Mouse (Mus musculus) C2C12 (cell line): ENCODE measurements around the gene Ipo13.

Experiments used
- CTCF ChIP-seq: IDR thresholded peaks from one replicate; pipeline ENCODE4 v1.5.1; 2011; ENCODE audit not compliant: control insufficient read depth, insufficient read depth, insufficient read length
- MAX ChIP-seq: IDR thresholded peaks from one replicate; pipeline ENCODE4 v1.6.1; 2011; ENCODE audit warnings: mild to moderate bottlenecking, control low read depth
- MYOG ChIP-seq: IDR thresholded peaks from one replicate; pipeline ENCODE4 v1.6.1; 2011; ENCODE audit not compliant: control insufficient read depth, insufficient read length; ENCODE audit errors: extremely low read depth

DNA sequence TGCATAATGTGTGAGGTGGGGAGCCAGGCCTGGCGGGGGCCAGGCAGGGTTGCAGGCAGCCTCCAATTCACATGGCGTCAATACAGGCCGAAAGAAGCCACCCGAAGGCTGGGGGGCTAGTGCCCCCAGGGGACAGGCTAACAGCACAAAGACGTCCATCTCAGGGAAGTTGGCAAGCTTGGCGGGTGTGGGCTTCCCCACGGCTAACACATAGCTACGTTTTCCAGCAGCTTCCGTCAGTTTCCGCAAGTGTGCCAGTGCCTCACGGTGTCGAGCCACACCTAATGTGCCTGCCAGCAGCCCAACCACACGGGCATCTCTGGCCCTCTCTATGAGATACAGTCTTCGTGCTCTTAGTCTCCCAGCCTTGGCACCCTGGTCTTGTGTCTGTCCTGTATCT is 24.8 kb downstream of the Ipo13 start:
- TF ChIP-seq CTCF (no peak), MYOG (no peak), MAX (no peak)
